Mouse (Mus musculus) embryonic fibroblast, embryonic 13.5 days (primary cell): ENCODE results near the gene Sez6.

Source experiments
- CTCF ChIP-seq: IDR thresholded peaks from 2 replicates; pipeline ENCODE4 v1.5.1; 2011; ENCODE audit warnings: mild to moderate bottlenecking, control low read depth, low read length, moderate library complexity, borderline replicate concordance; ENCODE audit not compliant: insufficient read depth
- POLR2A ChIP-seq: IDR thresholded peaks from 2 replicates; pipeline ENCODE4 v1.6.1; 2011; ENCODE audit warnings: low read depth, mild to moderate bottlenecking, control low read depth, low read length, moderate library complexity

GRCm38 (mm10) chr11:77942230-77942629 is 11.6 kb downstream of the Sez6 start:
- TF ChIP-seq CTCF (no peak), POLR2A (no peak)
